Mouse (Mus musculus) liver, embryonic 14.5 days (tissue): Measurements from ENCODE around the gene Marcksl1.
A peak's percentile ranks its signal among the peaks of the same experiment; 100 is the strongest.

Experiments used
- CTCF ChIP-seq: IDR thresholded peaks from 2 replicates; pipeline ENCODE4 v1.5.1; 2016; ENCODE audit warnings: antibody characterized with exemption, low read depth, control low read depth
- EP300 ChIP-seq: IDR thresholded peaks from 2 replicates; pipeline ENCODE4 v1.6.1; 2016; ENCODE audit warnings: antibody characterized with exemption, low read depth

DNA sequence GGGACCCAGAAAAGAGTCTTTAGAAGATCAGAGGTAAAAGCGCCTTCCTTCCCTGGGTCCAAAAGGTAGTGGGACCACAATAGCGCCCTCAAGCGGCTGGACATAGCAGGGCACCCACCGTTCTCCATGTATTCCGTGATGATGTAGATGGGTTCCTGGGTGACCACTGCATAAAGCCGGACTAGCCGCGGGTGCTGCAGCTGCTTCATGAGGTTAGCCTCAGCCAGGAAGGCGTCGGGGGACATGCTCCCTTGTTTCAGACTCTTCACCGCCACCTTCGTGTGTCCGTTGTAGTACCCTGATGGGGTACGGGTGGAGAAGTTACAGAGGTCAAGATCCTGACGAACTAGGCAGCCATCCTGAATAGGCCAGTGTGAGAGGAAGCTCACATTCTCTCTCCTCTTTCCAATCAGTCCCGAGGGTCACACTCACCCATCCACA lies 42.1 kb downstream of the Marcksl1 start:
- TF ChIP-seq CTCF = peak; percentile 88
- TF ChIP-seq EP300 = no peak
